Mouse (Mus musculus) limb, embryonic 12.5 days (tissue): ENCODE measurements at regions not wholly inside any gene's neighbourhood (a gene's known extent, or its start where the extent isn't known, plus 50 kb on each side); places are given as distances from the start of the nearest gene placed in this dataset.

Experiments
- ATAC-seq: fragments of 200-750 bp; cut with Nextera tagmentation; 2 replicates; pipeline ENCODE4 v1.8.0; 2017; ENCODE audit warnings: low read depth, moderate TSS enrichment; ENCODE audit not compliant: insufficient number of reproducible peaks, insufficient read depth, low FRiP score, low TSS enrichment
- H3K27ac ChIP-seq: fragments of 300-500 bp; sonication (generic); 2 replicates; pipeline ENCODE4 v1.5.1; 2016; ENCODE audit warnings: mild to moderate bottlenecking, moderate library complexity
- H3K27me3 ChIP-seq: fragments of 300-500 bp; sonication (generic); 2 replicates; pipeline ENCODE4 v1.6.1; 2016; ENCODE audit warnings: mild to moderate bottlenecking, moderate library complexity
- H3K36me3 ChIP-seq: fragments of 300-500 bp; sonication (generic); 2 replicates; pipeline ENCODE4 v1.6.1; 2016; ENCODE audit warnings: mild to moderate bottlenecking, moderate library complexity
- H3K4me1 ChIP-seq: fragments of 300-500 bp; sonication (generic); replicated peaks from 2 replicates; pipeline ENCODE4 v1.6.1; 2016
- H3K4me2 ChIP-seq: fragments of 300-500 bp; sonication (generic); 2 replicates; pipeline ENCODE4 v1.6.1; 2016; ENCODE audit warnings: mild to moderate bottlenecking, moderate library complexity
- H3K4me3 ChIP-seq: fragments of 300-500 bp; sonication (generic); replicated peaks from 2 replicates; pipeline ENCODE4 v1.5.1; 2016; ENCODE audit warnings: mild to moderate bottlenecking
- H3K9ac ChIP-seq: fragments of 300-500 bp; sonication (generic); replicated peaks from 2 replicates; pipeline ENCODE4 v1.6.1; 2016; ENCODE audit warnings: mild to moderate bottlenecking, moderate library complexity
- H3K9me3 ChIP-seq: fragments of 300-500 bp; sonication (generic); 2 replicates; pipeline ENCODE4 v1.6.1; 2016; ENCODE audit warnings: mild to moderate bottlenecking, moderate library complexity
- WGBS: fragments of 180-500 bp; shearing (Covaris S2); methylation state at CpG from one replicate; pipeline ENCODE4 v1.1.7; 2016; 5-methylcytosine and 5-hydroxymethylcytosine counted together

- Histone ChIP-seq H3K36me3 (no peaks in the 10 kb centered on the region), H3K9ac (no peak overlapping the region), H3K4me3 (no peak overlapping the region), H3K4me2 (no peak overlapping the region), H3K27me3 (no peaks in the 10 kb centered on the region), H3K27ac (no peak overlapping the region), H3K4me1 (no peaks in the 10 kb centered on the region), H3K9me3 (no peaks in the 10 kb centered on the region)
- no peak for ATAC-seq
- 82% methylated on average over 6 of the region's 6 CpGs for WGBS
Measured at GRCm38 (mm10) chr9:53045788-53046187, 202.1 kb downstream of the Ddx10 start.

GRCm38 (mm10) chr9:53033797-53034196 is 214.1 kb downstream of the Ddx10 start:
- no peak overlapping the region for H3K4me2 ChIP-seq

GRCm38 (mm10) chr9:53022096-53022495 is 225.8 kb downstream of the Ddx10 start:
- H3K4me3 ChIP-seq = no peak overlapping the region
- H3K27ac ChIP-seq = no peak overlapping the region
- no peaks in the 10 kb centered on the region for H3K27me3 ChIP-seq
- no peak for ATAC-seq
- no peaks in the 10 kb centered on the region for H3K9me3 ChIP-seq
- no peaks in the 10 kb centered on the region for H3K4me1 ChIP-seq
- 82% methylated on average over 4 of the region's 4 CpGs for WGBS
- no peak overlapping the region for H3K9ac ChIP-seq
- H3K4me2 ChIP-seq = no peak overlapping the region
- H3K36me3 ChIP-seq = no peaks in the 10 kb centered on the region

More at GRCm38 (mm10) chr9:53033797-53034196, 214.1 kb downstream of the Ddx10 start:
- Histone ChIP-seq H3K36me3 (no peaks in the 10 kb centered on the region), H3K4me1 (no peaks in the 10 kb centered on the region), H3K9me3 (no peaks in the 10 kb centered on the region), H3K4me3 (no peak overlapping the region), H3K27ac (no peak overlapping the region), H3K9ac (no peak overlapping the region), H3K27me3 (no peaks in the 10 kb centered on the region)
- no peak for ATAC-seq
- 82% methylated on average over 4 of the region's 4 CpGs for WGBS

- H3K27ac ChIP-seq = no peak overlapping the region
- H3K9ac ChIP-seq = no peak overlapping the region
- no peaks in the 10 kb centered on the region for H3K36me3 ChIP-seq
- H3K9me3 ChIP-seq = no peaks in the 10 kb centered on the region; the same call in 1 of the 2 replicates
- H3K4me1 ChIP-seq = no peaks in the 10 kb centered on the region
- no peak overlapping the region for H3K4me2 ChIP-seq
- no peak for ATAC-seq
- no peak overlapping the region for H3K4me3 ChIP-seq
- H3K27me3 ChIP-seq = no peaks in the 10 kb centered on the region
- 92% methylated on average over 9 of the region's 9 CpGs for WGBS
Measured at GRCm38 (mm10) chr9:53010741-53011140, 237.1 kb downstream of the Ddx10 start.

GRCm38 (mm10) chr9:53007395-53007794 is 240.5 kb downstream of the Ddx10 start:
- Histone ChIP-seq H3K4me2 (no peak overlapping the region), H3K27ac (no peak overlapping the region), H3K4me3 (no peak overlapping the region), H3K36me3 (no peaks in the 10 kb centered on the region), H3K9ac (no peak overlapping the region), H3K27me3 (no peaks in the 10 kb centered on the region), H3K4me1 (no peaks in the 10 kb centered on the region), H3K9me3 (no peaks in the 10 kb centered on the region)
- no peak for ATAC-seq
- WGBS = 89% methylated on average over 10 of the region's 10 CpGs

- H3K36me3 ChIP-seq = no peaks in the 10 kb centered on the region
- H3K4me3 ChIP-seq = no peak overlapping the region
- H3K27ac ChIP-seq = no peak overlapping the region
- 60% methylated on average over 1 of the region's 1 CpGs for WGBS
- no peaks in the 10 kb centered on the region for H3K9me3 ChIP-seq
- H3K27me3 ChIP-seq = no peaks in the 10 kb centered on the region
- no peak overlapping the region for H3K4me2 ChIP-seq
- no peak for ATAC-seq
- H3K4me1 ChIP-seq = no peaks in the 10 kb centered on the region
- H3K9ac ChIP-seq = no peak overlapping the region
Measured at GRCm38 (mm10) chr9:53006085-53006484, 241.8 kb downstream of the Ddx10 start.

GRCm38 (mm10) chr9:53004253-53004978 is 243.4 kb downstream of the Ddx10 start:
- Histone ChIP-seq H3K27ac (no peak overlapping the region), H3K4me2 (no peak overlapping the region), H3K36me3 (no peaks in the 10 kb centered on the region), H3K4me1 (no peaks in the 10 kb centered on the region), H3K9ac (no peak overlapping the region), H3K9me3 (no peaks in the 10 kb centered on the region), H3K27me3 (no peaks in the 10 kb centered on the region), H3K4me3 (no peak overlapping the region)
- WGBS = 80% methylated on average over 3 of the region's 3 CpGs
- ATAC-seq = no peak

GRCm38 (mm10) chr9:52976041-52976440 is 271.8 kb downstream of the Ddx10 start:
- H3K4me2 ChIP-seq = no peak overlapping the region
- 83% methylated on average over 1 of the region's 1 CpGs for WGBS

GRCm38 (mm10) chr9:52965631-52966030 is 282.2 kb downstream of the Ddx10 start:
- Histone ChIP-seq H3K4me1 (no peaks in the 10 kb centered on the region), H3K9ac (no peak overlapping the region), H3K27me3 (no peaks in the 10 kb centered on the region), H3K4me2 (no peak overlapping the region), H3K27ac (no peak overlapping the region), H3K4me3 (no peak overlapping the region), H3K36me3 (no peaks in the 10 kb centered on the region), H3K9me3 (no peaks in the 10 kb centered on the region)
- ATAC-seq = no peak
- 98% methylated on average over 4 of the region's 4 CpGs for WGBS

More at GRCm38 (mm10) chr9:52976041-52976440, 271.8 kb downstream of the Ddx10 start:
- no peak overlapping the region for H3K4me3 ChIP-seq
- H3K36me3 ChIP-seq = no peaks in the 10 kb centered on the region
- H3K4me1 ChIP-seq = no peaks in the 10 kb centered on the region
- no peak for ATAC-seq
- H3K9me3 ChIP-seq = no peaks in the 10 kb centered on the region
- H3K27ac ChIP-seq = no peak overlapping the region
- H3K27me3 ChIP-seq = no peaks in the 10 kb centered on the region
- H3K9ac ChIP-seq = no peak overlapping the region

- H3K9ac ChIP-seq = no peak overlapping the region
- H3K4me3 ChIP-seq = no peak overlapping the region
- H3K36me3 ChIP-seq = no peaks in the 10 kb centered on the region
- 85% methylated on average over 6 of the region's 6 CpGs for WGBS
- no peak for ATAC-seq
- no peak overlapping the region for H3K4me2 ChIP-seq
- H3K27ac ChIP-seq = no peak overlapping the region
- H3K4me1 ChIP-seq = no peaks in the 10 kb centered on the region
- no peaks in the 10 kb centered on the region for H3K9me3 ChIP-seq
- no peaks in the 10 kb centered on the region for H3K27me3 ChIP-seq
Measured at GRCm38 (mm10) chr9:52959668-52960067, 280.1 kb upstream of the AI593442 start.

GRCm38 (mm10) chr9:52957245-52957644 is 277.7 kb upstream of the AI593442 start:
- no peak overlapping the region for H3K4me3 ChIP-seq
- 86% methylated on average over 1 of the region's 1 CpGs for whole genome bisulfite sequencing
- no peak for ATAC-seq

GRCm38 (mm10) chr9:52944081-52944480 is 264.5 kb upstream of the AI593442 start:
- 54% methylated on average over 5 of the region's 5 CpGs for WGBS
- Histone ChIP-seq H3K9ac (no peak overlapping the region), H3K27ac (no peak overlapping the region), H3K27me3 (no peaks in the 10 kb centered on the region), H3K36me3 (no peaks in the 10 kb centered on the region), H3K4me3 (no peak overlapping the region), H3K4me1 (peaks cover 18% of the 10 kb centered on the region), H3K9me3 (no peaks in the 10 kb centered on the region), H3K4me2 (no peak overlapping the region)
- no peak for ATAC-seq

More at GRCm38 (mm10) chr9:52957245-52957644, 277.7 kb upstream of the AI593442 start:
- H3K27me3 ChIP-seq = no peaks in the 10 kb centered on the region
- H3K9me3 ChIP-seq = no peaks in the 10 kb centered on the region
- no peak overlapping the region for H3K9ac ChIP-seq
- H3K36me3 ChIP-seq = no peaks in the 10 kb centered on the region
- H3K27ac ChIP-seq = no peak overlapping the region
- H3K4me2 ChIP-seq = no peak overlapping the region
- H3K4me1 ChIP-seq = no peaks in the 10 kb centered on the region
